Mouse (Mus musculus): ENCODE data around the gene Vps35l.

Gene Vps35l

DNA sequence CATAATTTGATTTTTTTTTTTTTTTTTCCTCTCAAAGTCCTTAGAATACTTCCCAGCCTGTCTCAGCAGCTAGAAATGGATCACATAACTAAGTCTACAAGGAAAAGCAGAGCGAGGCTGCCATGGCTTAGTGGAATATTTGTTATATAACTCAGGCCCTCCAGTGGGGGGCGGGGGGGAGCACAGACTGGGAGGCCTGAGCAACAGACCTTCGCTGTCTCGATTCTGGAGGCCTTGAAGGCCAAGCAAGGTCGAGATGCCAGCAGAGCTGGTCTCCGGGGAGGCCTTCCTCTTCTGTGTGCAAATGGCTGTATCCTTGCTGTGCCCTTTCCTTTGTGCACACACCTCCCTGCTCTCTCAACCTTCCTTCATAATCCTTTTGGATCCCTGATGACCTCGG is 48.5 kb downstream of the Vps35l start:
- ChIA-PET POLR2A (interaction anchor here in 3 of 4 experiments (1.0 to 1.5 kb wide), 3 partner anchors 10 to 23 kb away, joined by 3 read pairs; no protein-coding TSS in a partner anchor), CTCF (interaction anchor here in 2 of 4 experiments (0.5 to 1.0 kb wide), 2 partner anchors 23 to 233 kb away, joined by 3 to 5 read pairs; no protein-coding TSS in a partner anchor)

DNA sequence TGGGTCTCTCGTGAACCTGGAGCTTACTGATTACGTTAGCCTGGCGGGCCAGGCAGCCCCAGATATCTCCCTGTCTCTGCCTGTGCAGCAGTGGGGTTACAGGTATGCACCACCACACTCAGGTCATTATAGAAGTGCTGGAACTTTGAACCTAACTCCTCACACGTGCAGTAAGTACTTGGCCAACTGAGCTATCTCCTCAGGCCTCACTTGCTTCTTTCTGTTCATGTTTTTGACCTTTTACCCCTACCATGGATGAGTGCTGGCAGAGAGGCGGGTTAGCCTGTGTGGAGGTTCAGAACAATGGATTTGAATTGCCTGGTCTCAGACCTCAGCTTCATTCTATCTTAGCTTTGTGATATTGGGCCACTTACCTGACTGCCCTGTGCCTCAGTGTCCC is 50.3 kb downstream of the Vps35l start:
- ChIA-PET POLR2A (interaction anchor here in 2 of 4 experiments (1.0 to 1.2 kb wide), 4 partner anchors 15 to 65 kb away, joined by 3 to 9 read pairs (median 4); partner anchors contain the start of gene Iqck (in 1 of the 2)), CTCF (interaction anchor here in 1 of 4 experiments (0.8 kb wide), 1 partner anchor 24 kb away, joined by 5 read pairs; no protein-coding TSS in a partner anchor)

DNA sequence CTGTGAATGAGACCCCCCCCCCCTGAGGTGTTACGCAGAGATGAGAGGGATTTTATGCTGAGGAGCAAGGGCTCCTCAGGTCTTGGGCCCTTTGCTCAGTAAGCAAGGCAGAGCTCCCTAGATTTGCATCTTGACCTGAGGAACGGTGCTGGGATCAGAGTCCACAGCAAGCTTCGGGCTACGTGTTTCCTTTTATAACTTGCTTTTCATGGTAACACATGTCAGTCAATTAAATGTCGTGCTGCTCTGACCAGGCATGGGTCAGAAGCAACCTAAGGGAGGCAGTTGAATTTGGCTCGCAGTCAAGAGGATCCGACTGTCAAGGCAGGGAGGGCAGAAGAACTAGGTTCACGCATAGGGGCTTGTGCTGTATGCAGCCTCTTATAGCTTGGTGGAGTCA is 53.9 kb downstream of the Vps35l start:
- CTCF ChIA-PET = interaction anchor here (0.6 to 1.3 kb wide), 5 partner anchors 28 to 261 kb away, joined by 3 to 6 read pairs (median 3); partner anchors contain the start of genes Coq7 (in 1 of the 4) and Vps35l (in 1 of the 4)
- POLR2A ChIA-PET = interaction anchor here in 2 of 4 experiments (0.5 to 2.1 kb wide), 3 partner anchors 15 to 361 kb away, joined by 3 to 5 read pairs (median 5); no protein-coding TSS in a partner anchor

DNA sequence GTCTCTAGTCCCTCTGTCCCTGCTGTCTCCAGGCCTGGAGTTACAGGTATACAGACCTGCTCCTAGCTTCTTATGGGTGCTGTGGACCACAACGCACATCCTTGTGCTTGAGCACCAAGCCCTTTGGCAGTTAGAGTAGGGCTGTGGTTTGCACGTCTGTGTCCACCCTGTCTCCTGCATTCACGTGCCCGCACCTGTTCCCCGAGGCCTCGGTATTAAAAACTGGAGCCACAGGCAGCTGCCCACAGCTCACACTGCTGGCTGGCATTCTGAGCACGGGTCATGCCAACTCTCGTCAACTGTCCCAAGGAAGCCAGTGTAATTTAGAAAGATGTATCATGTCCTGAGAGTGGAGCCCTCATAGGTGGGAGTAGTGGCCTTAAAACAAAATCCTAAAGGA is 55.8 kb downstream of the Vps35l start:
- ChIA-PET POLR2A (interaction anchor here in 2 of 4 experiments (0.5 to 1.6 kb wide), 2 partner anchors 22 to 26 kb away, joined by 3 to 4 read pairs; no protein-coding TSS in a partner anchor), CTCF (no interaction called here)

DNA sequence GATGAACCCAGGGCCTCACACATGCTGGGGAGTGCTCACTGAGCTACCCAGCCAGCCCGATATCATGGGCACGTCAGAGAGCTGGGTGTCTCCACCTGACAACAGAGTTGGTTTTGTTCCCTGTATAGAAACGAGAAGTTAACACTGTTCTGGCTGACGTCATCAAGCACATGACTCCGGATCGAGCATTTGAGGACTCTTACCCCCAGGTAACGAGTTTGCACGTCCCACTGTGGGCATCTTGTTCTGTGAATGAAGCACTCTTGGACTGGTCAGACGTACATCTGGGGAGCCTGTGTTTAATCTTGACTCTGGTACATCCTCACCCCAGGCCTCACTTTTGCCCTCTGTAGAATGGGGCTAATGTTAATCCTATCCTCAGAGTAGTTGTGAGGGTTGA is 56.8 kb downstream of the Vps35l start:
- POLR2A ChIA-PET = interaction anchor here in 1 of 4 experiments (1.6 kb wide), 1 partner anchor 21 kb away, joined by 4 read pairs; no protein-coding TSS in a partner anchor
- CTCF ChIA-PET = interaction anchor here in 1 of 4 experiments (0.6 kb wide), 1 partner anchor 89 kb away, joined by 3 read pairs; no protein-coding TSS in a partner anchor

DNA sequence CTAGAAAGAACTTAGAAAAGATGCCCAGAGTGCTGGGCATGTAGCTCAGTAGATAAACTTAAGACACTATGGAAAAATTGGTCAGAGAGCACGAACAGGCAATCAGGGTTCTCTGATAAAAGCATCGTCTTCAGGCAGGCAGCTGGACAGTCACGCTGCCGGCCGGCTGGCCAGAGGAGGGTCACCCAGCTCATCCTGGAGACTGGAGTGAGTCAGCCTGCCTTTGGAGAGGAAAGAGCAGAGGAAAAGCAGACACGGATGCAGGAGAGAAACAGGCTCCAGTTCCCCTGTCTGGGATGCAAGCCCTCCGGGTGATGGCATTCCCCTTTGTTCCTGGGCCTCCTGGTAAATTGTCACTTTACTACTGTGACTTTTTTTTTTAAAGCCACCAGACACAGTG is 57.6 kb downstream of the Vps35l start:
- ChIA-PET CTCF (no interaction called here), POLR2A (no interaction called here)

DNA sequence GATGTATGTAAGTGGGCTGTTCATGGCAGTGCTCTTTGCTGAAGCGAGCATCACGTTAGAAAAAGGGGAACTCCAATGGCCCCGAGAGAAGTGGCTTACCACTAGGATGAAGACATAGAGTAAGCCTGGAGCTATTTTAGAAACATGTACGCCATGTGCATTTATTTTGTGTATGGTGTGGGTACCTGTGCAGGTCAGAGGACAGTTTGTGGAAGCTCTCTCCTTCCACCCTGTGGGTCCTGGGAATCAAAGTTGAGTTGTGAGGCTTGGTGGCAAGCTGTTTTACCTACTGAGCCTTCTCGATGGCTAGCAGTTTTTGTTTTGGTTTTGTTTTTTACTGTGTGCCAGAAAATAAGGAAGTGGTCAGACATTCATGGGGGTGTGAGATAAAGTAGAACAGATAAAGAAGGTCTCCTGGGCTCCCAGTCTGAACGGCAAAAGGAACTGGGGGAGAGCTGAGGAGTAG is 58.1 kb downstream of the Vps35l start:
- ChIA-PET POLR2A (no interaction called here), CTCF (no interaction called here)

DNA sequence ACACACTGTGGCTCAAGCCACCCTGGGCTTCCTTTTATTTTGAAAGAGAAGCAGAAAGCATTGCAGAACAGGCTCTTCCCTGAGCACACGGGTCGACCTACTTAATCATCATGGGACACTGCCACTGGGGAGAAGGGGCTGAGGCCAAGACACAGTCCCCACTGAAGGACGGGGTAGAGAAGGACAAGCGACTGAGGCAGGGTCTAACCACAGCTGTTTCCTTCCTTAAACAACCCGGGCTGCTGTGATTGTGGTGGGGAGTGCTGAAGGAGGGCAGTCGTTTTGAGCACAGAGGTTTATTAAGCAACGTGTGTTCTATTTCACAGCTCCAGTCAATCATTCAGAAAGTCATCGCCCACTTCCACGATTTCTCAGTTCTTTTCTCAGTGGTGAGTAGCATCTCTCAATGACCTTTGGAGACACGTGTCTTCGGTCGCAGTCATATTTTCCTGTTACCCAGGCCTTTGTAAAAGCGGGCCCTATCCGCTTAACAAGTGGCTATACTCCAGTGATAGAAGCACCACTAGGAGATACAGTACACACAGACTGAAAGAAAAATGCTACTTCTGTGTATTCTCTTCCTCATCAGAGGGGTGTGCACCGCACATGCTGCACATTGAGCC is 60.2 kb downstream of the Vps35l start:
- ChIA-PET POLR2A (interaction anchor here in 1 of 4 experiments (1.3 kb wide), 1 partner anchor 11 kb away, joined by 3 read pairs; no protein-coding TSS in a partner anchor), CTCF (no interaction called here)

DNA sequence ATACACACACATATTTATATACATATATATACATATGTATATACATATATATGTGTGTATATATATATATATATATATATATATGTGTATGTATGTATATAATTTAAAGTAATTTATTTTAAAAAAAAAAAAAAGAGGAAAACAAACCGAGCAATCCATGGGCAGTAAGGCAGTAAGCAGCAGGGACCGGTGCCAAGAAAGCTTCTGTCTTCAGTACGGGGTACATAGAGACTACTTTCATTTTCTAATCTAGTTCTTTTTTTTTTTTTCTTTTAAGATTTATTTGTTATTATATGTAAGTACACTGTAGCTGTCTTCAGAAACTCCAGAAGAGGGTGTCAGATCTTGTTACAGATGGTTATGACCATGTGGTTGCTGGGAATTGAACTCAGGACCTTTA is 61.8 kb downstream of the Vps35l start:
- POLR2A ChIA-PET = no interaction called here

DNA sequence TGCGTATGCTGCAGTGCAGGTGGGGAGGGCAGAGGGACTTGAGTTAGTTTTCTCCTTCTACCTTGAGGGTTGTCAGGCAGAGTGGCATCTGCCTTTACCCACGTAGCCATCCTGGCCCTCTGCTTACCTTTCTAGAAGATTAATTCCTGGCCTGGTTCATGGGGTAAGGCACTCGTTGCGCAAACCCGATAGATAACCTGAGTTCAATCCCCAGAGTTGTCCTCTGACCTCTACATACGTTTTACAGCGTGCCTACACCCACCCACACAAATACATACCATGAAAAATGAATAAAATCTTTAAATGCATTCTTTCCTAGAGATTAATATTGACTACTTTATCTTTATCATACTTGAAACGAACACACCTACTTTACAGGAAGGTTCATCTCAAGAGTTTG is 63.4 kb downstream of the Vps35l start:
- CTCF ChIA-PET = interaction anchor here in 3 of 4 experiments (0.6 to 1.4 kb wide), 5 partner anchors 38 to 208 kb away, joined by 3 to 4 read pairs (median 3); no protein-coding TSS in a partner anchor
- POLR2A ChIA-PET = interaction anchor here in 3 of 4 experiments (0.6 to 1.7 kb wide), 4 partner anchors 18 to 270 kb away, joined by 4 to 8 read pairs (median 4); no protein-coding TSS in a partner anchor

More for the DNA sequence above, 61.8 kb downstream of the Vps35l start:
- CTCF ChIA-PET = no interaction called here

DNA sequence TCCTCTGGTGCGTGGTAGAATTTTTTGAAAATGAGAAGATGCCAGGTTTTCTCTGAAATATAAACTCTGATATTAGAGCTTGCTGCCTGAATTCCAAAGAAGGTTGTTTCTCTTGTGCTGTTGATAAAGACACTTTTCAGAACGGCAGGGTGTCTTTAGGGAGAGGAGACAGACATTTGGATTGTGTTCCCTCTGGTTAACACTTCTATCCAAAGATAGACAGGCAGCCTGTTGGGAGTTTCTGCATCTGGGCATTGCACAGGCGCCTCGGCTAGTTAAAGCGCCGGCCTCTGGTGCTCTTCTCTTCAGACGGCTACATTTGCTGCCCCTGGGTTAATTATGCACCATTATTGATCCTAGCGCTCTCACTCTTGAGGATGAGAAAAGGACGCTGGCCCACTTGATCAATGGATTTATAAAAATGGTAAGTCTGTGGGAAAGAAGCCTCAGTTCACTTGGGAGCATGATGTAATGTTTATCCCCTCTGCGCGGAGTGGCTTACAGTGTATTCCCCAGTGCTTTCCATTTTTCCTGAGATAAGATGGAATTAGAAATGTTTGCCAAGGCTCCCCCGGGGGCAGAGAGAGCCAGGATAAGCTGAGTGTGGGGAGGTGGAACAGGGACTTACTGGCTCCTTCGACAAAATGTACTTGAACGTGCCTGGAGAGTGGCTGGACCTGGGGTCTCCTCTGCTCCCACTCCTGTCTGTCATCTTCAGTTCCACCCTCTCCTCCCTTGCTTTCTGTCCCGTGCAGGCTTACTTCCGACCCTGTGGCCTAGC is 66.8 kb downstream of the Vps35l start:
- CTCF ChIA-PET = interaction anchor here in 1 of 4 experiments (1.0 kb wide), 1 partner anchor 204 kb away, joined by 3 read pairs; no protein-coding TSS in a partner anchor
- POLR2A ChIA-PET = interaction anchor here in 2 of 4 experiments (1.2 to 1.4 kb wide), 2 partner anchors 11 to 33 kb away, joined by 3 read pairs; no protein-coding TSS in a partner anchor

DNA sequence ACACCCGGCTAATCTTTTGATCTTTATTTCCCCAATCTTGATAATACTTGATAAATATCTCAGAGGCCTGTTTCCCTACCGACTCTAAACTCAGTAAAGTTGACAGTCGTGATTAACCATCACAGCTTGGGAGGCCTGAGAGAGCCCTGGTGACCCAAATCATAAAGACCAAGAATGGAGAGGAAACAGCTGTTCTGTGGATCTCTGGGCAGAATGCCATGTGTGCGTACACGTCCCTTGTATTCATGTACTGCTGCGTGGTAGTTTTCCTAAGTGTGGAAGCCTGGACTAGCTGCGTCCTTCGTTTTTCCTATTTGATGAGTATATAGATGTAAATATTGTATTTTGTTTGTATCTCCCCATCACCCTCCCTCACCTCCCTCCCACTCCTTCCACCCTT is 67.9 kb downstream of the Vps35l start:
- CTCF ChIA-PET = interaction anchor here in 2 of 4 experiments (0.6 to 0.7 kb wide), 2 partner anchors 10 to 52 kb away, joined by 3 to 4 read pairs; no protein-coding TSS in a partner anchor
- POLR2A ChIA-PET = interaction anchor here in 2 of 4 experiments (1.2 to 1.4 kb wide), 2 partner anchors 10 to 34 kb away, joined by 3 read pairs; no protein-coding TSS in a partner anchor

DNA sequence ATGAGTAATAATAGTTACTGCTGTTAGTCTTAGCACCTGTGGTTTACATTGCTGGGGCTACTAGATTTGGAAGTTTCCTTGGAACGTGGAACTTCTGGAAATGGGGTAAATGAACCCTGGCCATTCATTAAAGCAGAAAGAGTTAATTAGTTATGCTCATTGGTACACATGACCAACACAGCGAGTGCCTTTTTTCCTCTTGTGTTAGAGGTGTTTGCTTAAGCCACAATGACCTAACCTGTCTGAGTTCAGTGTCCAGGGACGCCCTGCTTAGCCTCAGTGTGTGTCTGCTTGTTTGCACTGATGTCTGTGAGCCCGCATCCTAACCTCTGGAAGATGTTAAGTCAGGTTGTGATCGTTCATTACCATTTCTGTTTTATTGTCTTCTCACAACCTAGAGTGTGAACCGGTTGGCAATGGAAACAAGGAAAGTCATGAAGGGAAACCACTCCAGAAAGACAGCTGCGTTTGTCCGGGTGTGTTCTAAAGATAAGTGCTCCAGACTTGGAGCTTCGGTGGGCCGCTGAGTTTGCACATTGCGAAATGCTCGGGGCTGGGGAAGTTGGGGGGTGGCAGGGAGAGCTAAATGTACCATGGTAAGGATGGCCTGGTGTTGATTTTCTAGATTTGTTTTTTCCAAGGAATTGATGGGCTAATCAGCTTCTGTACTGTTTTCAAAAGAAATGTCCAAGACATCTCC is 71.5 kb downstream of the Vps35l start:
- POLR2A ChIA-PET = interaction anchor here in 1 of 4 experiments (1.0 kb wide), 1 partner anchor 9 kb away, joined by 3 read pairs; no protein-coding TSS in a partner anchor
- CTCF ChIA-PET = interaction anchor here in 1 of 4 experiments (0.6 kb wide), 1 partner anchor 28 kb away, joined by 3 read pairs; no protein-coding TSS in a partner anchor

DNA sequence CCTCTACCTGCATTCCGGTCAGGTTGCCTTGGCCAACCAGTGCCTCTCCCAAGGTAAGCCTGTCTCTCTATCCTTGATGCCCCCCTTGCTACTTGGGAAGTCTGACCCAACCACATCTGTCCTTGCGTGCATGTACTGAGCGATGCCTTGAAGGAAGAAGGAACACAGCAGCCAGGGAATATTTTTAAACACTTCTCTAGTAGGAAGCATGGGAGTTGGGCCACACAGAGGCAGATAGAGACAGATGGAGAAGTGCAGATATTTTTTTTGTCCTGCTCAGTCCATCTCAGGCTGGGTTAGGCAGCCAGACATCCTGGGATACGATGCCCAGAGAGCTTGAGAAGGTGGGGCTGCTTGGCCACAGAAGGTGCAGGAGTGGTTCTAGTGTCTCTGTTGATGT is 73.6 kb downstream of the Vps35l start:
- CTCF ChIA-PET = interaction anchor here in 1 of 4 experiments (0.9 kb wide), 1 partner anchor 183 kb away, joined by 4 read pairs; no protein-coding TSS in a partner anchor

DNA sequence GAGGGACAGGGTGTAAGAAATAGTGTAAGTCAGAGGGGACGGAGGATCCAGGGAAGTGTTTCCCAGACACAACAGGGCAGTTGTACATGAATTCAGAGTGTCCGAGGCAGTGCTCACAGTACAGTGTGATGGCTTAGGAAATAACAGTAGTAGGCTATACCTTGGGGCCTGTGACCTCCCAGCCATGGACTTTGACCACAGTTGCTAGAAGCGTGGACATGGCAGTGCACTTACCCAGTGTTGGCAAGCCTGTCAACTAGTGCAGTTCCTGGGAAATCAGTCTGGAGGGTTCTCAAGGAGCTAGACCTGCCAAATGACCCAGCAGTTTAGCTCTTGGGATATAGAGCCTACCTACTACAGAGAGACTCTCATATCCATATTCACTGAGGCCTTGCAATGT is 76.2 kb downstream of the Vps35l start:
- ChIA-PET CTCF (interaction anchor here in 1 of 4 experiments (0.6 to 1.6 kb wide), 4 partner anchors 50 to 293 kb away, joined by 3 to 4 read pairs (median 3); no protein-coding TSS in a partner anchor), POLR2A (interaction anchor here in 1 of 4 experiments (1.8 kb wide), 1 partner anchor 12 kb away, joined by 5 read pairs; no protein-coding TSS in a partner anchor)

More for the DNA sequence above, 73.6 kb downstream of the Vps35l start:
- POLR2A ChIA-PET = interaction anchor here in 2 of 4 experiments (0.9 to 1.2 kb wide), 2 partner anchors 8 to 9 kb away, joined by 3 to 4 read pairs; no protein-coding TSS in a partner anchor

DNA sequence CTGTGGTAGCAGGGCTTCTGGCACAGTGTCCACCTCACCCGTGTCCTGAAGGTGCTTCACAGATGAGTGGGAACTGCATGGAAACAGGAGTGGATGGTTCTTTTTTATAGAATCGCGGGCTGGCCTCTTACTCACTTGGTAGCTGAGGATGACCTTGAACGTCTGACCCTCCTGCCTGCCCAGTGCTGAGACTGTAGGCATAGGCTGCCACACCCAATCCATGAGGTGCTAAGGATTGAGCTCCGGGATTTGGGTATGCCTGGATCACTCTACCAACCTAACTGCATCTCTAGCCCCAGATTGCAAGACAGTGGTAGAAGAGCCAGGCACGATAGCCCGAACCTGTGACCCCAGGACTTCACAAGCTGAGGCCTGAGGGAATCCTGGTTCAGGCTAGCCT is 77.7 kb downstream of the Vps35l start:
- ChIA-PET CTCF (interaction anchor here in 3 of 4 experiments (0.5 to 1.8 kb wide), 8 partner anchors 52 to 206 kb away, joined by 3 to 15 read pairs (median 4); no protein-coding TSS in a partner anchor), POLR2A (interaction anchor here in 3 of 4 experiments (0.6 to 1.9 kb wide), 18 partner anchors 8 to 339 kb away, joined by 3 to 7 read pairs (median 4); partner anchors contain the start of gene Vps35l (in 1 of the 3))

DNA sequence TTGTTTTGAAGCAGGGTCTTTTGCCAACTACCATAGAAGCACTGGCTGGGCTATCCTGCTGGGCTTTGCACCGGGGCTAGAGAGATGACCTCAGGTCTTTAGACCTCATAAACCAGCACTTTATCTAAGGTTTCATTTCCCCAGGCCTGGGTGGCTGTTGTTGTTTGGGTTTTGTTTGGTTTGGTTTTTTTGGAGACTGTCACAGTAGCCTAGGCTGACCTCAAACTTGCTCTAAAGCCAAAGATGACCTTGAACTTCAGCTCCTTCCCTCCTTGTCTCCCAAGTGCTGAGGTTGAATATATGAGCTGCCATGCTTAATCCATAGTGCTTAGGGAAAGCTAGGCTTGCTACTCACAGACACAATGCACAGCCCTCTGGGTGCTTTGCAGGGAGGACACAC is 79.6 kb downstream of the Vps35l start:
- ChIA-PET POLR2A (interaction anchor here in 2 of 4 experiments (0.7 to 1.2 kb wide), 6 partner anchors 12 to 79 kb away, joined by 3 to 5 read pairs (median 3); partner anchors contain the start of gene Vps35l (in 1 of the 2)), CTCF (interaction anchor here in 2 of 4 experiments (0.8 to 1.3 kb wide), 2 partner anchors 176 to 191 kb away, joined by 3 read pairs; no protein-coding TSS in a partner anchor)
